Mouse (Mus musculus) embryo, embryonic 9.5 days (tissue): ENCODE results near the gene Rgmb.

Experiments
- DNase-seq: peaks from one replicate; pipeline ENCODE4 v3.0.0-alpha.2; 2017; ENCODE audit errors: extremely low spot score

Rgmb gene

GRCm38 (mm10) chr17:15776349-15776748 is 54.5 kb downstream of the Rgmb start:
- no peak for DNase-seq

- DNase-seq: no peak
These were observed 56.1 kb downstream of the Rgmb start for GRCm38 (mm10) chr17:15774565-15775215.

GRCm38 (mm10) chr17:15773956-15774355 is 56.9 kb downstream of the Rgmb start:
- DNase-seq: no peak

GRCm38 (mm10) chr17:15769081-15769724 is 61.6 kb downstream of the Rgmb start:
- no peak for DNase-seq

GRCm38 (mm10) chr17:15761191-15761590 is 69.6 kb downstream of the Rgmb start:
- no peak for DNase-seq
